Mouse (Mus musculus) ES-Bruce4 (cell line): Measurements from ENCODE around the gene Arv1. TPM values are rescaled to one million over a fixed set of nuclear protein-coding genes. Genes with fewer than 3 reads are reported as not detected.

Source experiments
- H3K27ac ChIP-seq: 2 replicates; pipeline ENCODE4 v1.5.1; 2012; ENCODE audit warnings: low read length, inconsistent platforms; ENCODE audit not compliant: insufficient read depth
- H3K27me3 ChIP-seq: 2 replicates; pipeline ENCODE4 v1.6.1; 2012; ENCODE audit warnings: mild to moderate bottlenecking, low read length, inconsistent platforms; ENCODE audit not compliant: control insufficient read depth, poor library complexity, insufficient read depth, severe bottlenecking
- H3K36me3 ChIP-seq: 2 replicates; pipeline ENCODE4 v1.6.1; 2012; ENCODE audit warnings: inconsistent platforms, mild to moderate bottlenecking, low read length, moderate library complexity; ENCODE audit not compliant: control insufficient read depth, poor library complexity, insufficient read depth, severe bottlenecking
- H3K4me1 ChIP-seq: one replicate; pipeline ENCODE4 v1.8.1; 2011; ENCODE audit warnings: low read length; ENCODE audit not compliant: control insufficient read depth, insufficient read depth
- H3K4me3 ChIP-seq: 2 replicates; pipeline ENCODE4 v1.5.1; 2011; ENCODE audit warnings: low read depth, mild to moderate bottlenecking, low read length
- H3K9ac ChIP-seq: 2 replicates; pipeline ENCODE4 v1.6.1; 2012; ENCODE audit warnings: low read depth, mild to moderate bottlenecking, inconsistent platforms; ENCODE audit not compliant: poor library complexity, severe bottlenecking
- H3K9me3 ChIP-seq: replicated peaks from 2 replicates; pipeline ENCODE4 v1.6.1; 2012; ENCODE audit warnings: mild to moderate bottlenecking, low read length, inconsistent platforms; ENCODE audit not compliant: control insufficient read depth, poor library complexity, insufficient read depth, severe bottlenecking
- CTCF ChIP-seq: IDR thresholded peaks from one replicate; pipeline ENCODE4 v1.8.1; 2011; ENCODE audit warnings: low read depth, low read length
- EP300 ChIP-seq: IDR thresholded peaks from 2 replicates; pipeline ENCODE4 v1.6.1; 2011; ENCODE audit warnings: low read depth, low read length; ENCODE audit not compliant: insufficient read depth
- POLR2A ChIP-seq: IDR thresholded peaks from one replicate; pipeline ENCODE4 v1.8.1; 2011; ENCODE audit warnings: low read length; ENCODE audit not compliant: insufficient read depth
- polyA plus RNA-seq: library from polyadenylated mRNA; stranded (reverse); fragments of >200 nt; gene quantifications from 2 replicates; pipeline ENCODE4 v1.2.4, GENCODE M21; 2011; ENCODE audit warnings: low read depth; ENCODE audit not compliant: missing spikeins, insufficient read depth, insufficient read length

The Arv1 gene
- polyA plus RNA-seq, 1 experiment: 25.4 TPM

DNA sequence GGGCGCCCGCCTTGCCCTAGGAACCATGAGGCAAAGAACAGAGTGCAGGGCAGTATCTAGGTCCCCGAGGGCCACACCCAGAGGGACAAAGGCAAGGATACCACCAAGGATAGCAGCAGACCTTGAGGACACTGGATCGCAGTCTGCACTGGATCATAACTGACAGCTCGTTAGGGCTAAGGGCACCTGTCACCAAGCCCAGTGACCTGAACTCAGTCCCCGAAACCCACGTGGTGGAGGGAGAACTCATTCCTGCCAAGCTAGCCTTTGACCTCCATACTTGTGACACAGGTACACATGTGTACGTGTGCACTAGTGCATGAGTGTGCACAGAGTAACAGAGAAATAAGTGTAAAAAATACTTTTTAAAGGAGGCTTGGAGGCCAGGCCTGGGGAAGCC, 6.2 kb upstream of the Arv1 start:
- no peak overlapping the region for H3K27ac ChIP-seq
- TF ChIP-seq POLR2A (no peak), EP300 (no peak), CTCF (no peak)

DNA sequence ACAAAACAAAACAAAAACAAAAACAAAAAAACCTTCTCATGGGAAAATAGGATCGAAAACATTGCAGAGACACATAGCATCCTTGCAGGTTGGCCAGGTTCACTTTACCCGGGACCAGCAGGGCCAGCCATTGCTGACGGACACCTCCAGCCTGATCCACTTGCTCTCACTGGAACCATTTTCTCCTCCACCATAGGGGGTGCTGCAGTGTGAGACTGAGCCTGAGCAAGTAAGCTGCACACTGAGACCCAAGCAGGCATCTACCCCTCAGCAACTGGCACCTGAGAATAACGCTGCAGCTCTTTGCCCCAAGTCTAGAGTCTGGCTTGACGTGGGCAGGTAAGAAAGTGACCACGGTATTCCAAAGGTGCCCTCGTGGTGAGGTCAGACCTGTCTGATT, 1.8 kb upstream of the Arv1 start:
- H3K27ac ChIP-seq: no peak overlapping the region
- H3K4me1 ChIP-seq: no peaks in the 10 kb centered on the region
- no peak overlapping the region for H3K9ac ChIP-seq
- H3K4me3 ChIP-seq: no peak overlapping the region
- peak; percentile 40 for TF ChIP-seq CTCF
- no peak for TF ChIP-seq EP300
- no peak for TF ChIP-seq POLR2A
- H3K9me3 ChIP-seq: no peaks in the 10 kb centered on the region
- H3K27me3 ChIP-seq: no peaks in the 10 kb centered on the region
- H3K36me3 ChIP-seq: no peaks in the 10 kb centered on the region; the same call in 1 of the 2 replicates

More for the DNA sequence above, 6.2 kb upstream of the Arv1 start:
- H3K4me3 ChIP-seq: no peak overlapping the region
- no peaks in the 10 kb centered on the region for H3K27me3 ChIP-seq
- no peaks in the 10 kb centered on the region for H3K9me3 ChIP-seq
- H3K9ac ChIP-seq: no peak overlapping the region
- H3K36me3 ChIP-seq: peaks cover 22% of the 10 kb centered on the region
- no peaks in the 10 kb centered on the region for H3K4me1 ChIP-seq

DNA sequence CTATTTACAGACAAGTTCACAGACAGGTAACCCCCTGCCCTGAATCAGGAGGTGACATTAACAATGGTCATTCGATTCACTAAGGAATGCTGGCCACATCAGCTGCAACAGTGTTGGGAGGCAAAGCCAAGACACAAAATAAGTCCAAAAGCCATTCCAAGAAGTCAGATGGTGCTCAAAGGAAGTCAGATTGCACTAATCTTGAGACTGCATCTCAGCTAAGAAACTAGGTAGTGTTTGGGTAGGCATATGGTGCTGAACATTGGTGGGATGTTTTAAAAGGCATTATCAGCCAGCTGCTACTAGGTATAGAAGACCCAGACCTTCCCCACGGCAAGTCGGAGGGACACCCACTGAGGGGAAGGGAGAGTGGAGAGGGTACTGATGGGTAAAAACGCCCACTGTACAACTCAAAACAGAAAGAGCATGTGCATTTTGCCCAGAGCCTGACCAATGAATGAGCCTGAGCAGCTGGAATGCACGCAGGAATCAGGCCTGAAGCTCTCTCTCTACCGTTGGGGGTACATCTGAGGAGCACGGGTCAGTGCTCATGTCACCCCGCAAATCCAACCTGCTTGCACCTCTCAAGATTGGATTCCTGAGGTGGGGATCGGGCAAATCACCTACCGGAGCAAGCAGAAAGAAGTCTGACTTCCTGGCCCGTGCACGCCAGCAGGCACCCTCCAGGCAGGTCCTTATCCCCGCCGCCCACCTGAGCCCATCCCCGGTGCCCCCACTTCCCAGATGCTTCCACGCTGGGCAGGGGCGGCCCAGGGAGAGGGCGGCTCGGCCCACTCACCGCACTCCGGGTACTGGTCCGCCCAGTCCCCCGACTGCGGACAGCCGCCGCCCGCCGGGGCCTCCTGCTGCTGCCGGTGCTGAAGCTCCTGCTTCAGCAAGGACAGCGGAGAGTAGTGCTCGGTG, 739 bp upstream of the Arv1 start:
- Histone ChIP-seq H3K27me3 (no peaks in the 10 kb centered on the region), H3K27ac (no peak overlapping the region), H3K4me1 (no peaks in the 10 kb centered on the region), H3K9ac (peak overlapping the region; percentile 93), H3K4me3 (peak overlapping the region; percentile 83), H3K36me3 (no peaks in the 10 kb centered on the region; the same call in none of the 2 replicates), H3K9me3 (no peaks in the 10 kb centered on the region)
- TF ChIP-seq CTCF (no peak), EP300 (no peak), POLR2A (no peak)

DNA sequence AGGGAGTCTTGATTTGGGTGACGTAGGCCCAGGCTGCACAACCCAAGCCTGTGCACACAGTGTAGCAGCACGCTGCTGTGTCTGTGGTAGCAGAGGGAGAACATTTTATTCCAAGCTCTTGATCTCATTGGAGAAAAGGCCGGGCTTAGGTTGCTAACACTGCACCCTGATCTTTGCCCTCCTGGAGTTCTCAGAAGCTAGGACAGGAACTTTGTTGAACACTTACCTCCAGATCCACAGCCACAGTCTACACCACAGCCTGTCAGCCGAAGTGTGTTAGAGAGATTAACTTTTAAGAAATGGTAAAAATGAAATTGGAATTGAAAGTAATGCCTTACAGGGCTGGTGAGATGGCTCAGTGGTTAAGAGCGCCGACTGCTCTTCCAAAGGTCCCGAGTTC, 2.4 kb downstream of the Arv1 start:
- no peak overlapping the region for H3K27ac ChIP-seq

DNA sequence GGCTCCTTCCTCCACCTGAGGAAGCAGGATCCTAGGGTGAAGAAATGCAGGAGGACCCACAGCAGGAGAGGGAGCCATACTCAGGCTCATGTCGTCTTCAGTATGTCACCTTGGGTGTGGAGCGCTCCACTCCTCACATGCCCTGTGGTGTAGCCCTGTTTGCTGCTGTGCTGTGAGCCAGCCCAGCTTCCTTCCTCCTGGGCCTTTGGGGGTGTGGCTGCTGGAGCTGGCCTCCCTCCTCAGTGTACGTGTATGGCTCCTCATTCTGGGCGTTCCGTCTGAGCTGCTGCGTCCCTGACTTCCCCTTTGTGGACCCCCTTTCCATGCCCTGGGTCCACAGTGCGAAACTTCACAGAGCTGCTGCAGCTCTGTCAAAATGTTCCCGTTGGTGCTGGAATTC, 10.9 kb downstream of the Arv1 start:
- H3K9ac ChIP-seq: no peak overlapping the region
- no peak for TF ChIP-seq POLR2A
- no peak for TF ChIP-seq CTCF
- TF ChIP-seq EP300: no peak
- no peaks in the 10 kb centered on the region for H3K4me1 ChIP-seq
- no peaks in the 10 kb centered on the region for H3K9me3 ChIP-seq
- H3K27me3 ChIP-seq: no peaks in the 10 kb centered on the region
- H3K4me3 ChIP-seq: no peak overlapping the region
- peaks cover 38% of the 10 kb centered on the region for H3K36me3 ChIP-seq
- H3K27ac ChIP-seq: no peak overlapping the region

More for the DNA sequence above, 2.4 kb downstream of the Arv1 start:
- Histone ChIP-seq H3K9ac (no peak overlapping the region), H3K9me3 (no peaks in the 10 kb centered on the region), H3K4me3 (no peak overlapping the region), H3K4me1 (no peaks in the 10 kb centered on the region), H3K36me3 (peaks cover 16% of the 10 kb centered on the region), H3K27me3 (no peaks in the 10 kb centered on the region)
- TF ChIP-seq POLR2A (no peak), EP300 (no peak), CTCF (no peak)

DNA sequence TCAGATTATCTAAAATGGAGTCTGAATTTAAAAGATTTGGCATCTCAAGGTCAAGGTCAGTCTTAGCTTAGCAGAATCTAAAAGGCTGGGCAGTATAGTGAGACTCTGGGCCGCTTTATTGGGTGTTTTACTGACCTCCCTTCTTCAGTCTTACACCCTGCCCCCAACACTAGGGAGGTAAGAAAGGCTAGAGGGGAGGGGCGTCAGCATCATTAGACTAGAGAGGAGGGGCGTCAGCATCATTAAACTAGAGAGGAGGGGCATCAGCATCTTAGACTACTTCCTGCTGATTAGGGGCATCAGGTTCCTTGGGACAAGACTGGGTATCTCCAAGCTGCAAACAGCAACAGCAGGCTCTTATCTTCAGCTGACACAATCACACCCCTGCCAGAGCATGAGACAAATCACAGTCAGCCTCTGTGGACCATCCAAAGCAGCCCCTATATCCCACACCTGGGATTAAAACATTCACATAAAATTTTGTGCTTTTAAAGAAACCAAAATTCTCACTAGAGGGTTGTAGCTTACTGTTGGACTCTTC, 13.5 kb downstream of the Arv1 start:
- H3K9me3 ChIP-seq: no peaks in the 10 kb centered on the region
- H3K27me3 ChIP-seq: no peaks in the 10 kb centered on the region
- TF ChIP-seq POLR2A (no peak), EP300 (no peak), CTCF (no peak)
- no peak overlapping the region for H3K4me3 ChIP-seq
- no peak overlapping the region for H3K27ac ChIP-seq
- no peak overlapping the region for H3K9ac ChIP-seq
- no peaks in the 10 kb centered on the region for H3K4me1 ChIP-seq
- peaks cover 23% of the 10 kb centered on the region for H3K36me3 ChIP-seq
